Mouse (Mus musculus): Measurements from ENCODE around the gene Gm47289. TPM values are rescaled to one million over a fixed set of nuclear protein-coding genes. Genes with fewer than 3 reads are reported as not detected.

The Gm47289 gene
- polyA plus RNA-seq, 1 experiment from 2014 or later: not detected

Other genes with a start within 250 kb of the Gm47289 start
- gene Ctdspl, start 232.7 kb upstream of the Gm47289 start, polyA plus RNA-seq (2016; fragmentation: Nextera tagmentation; extraction: Ambion mirVana): 8.8 and 11.6 TPM in 2 replicates
- 19.5 and 26.3 TPM in 2 replicates for gene Vill, start 106.4 kb upstream of the Gm47289 start, polyA plus RNA-seq (2016; fragmentation: Nextera tagmentation; extraction: Ambion mirVana)
- 11.2 and 14.3 TPM in 2 replicates for gene Plcd1, start 65.7 kb upstream of the Gm47289 start, polyA plus RNA-seq (2016; fragmentation: Nextera tagmentation; extraction: Ambion mirVana)
- 0.63 and 1.0 TPM in 2 replicates for gene Dlec1, start 56.7 kb upstream of the Gm47289 start, polyA plus RNA-seq (2016; fragmentation: Nextera tagmentation; extraction: Ambion mirVana)
- gene Acaa1b, start 2.1 kb upstream of the Gm47289 start, polyA plus RNA-seq (2016; fragmentation: Nextera tagmentation; extraction: Ambion mirVana): 1.1 TPM in 2 replicates
- gene Slc22a13, start 49.9 kb downstream of the Gm47289 start, polyA plus RNA-seq (2016; fragmentation: Nextera tagmentation; extraction: Ambion mirVana): not detected in 2 replicates
- gene Oxsr1, start 163.3 kb downstream of the Gm47289 start, polyA plus RNA-seq (2016; fragmentation: Nextera tagmentation; extraction: Ambion mirVana): 11.9 and 12.1 TPM in 2 replicates
- gene Acaa1a, start 180.5 kb downstream of the Gm47289 start, polyA plus RNA-seq (2016; fragmentation: Nextera tagmentation; extraction: Ambion mirVana): 71.6 and 78.2 TPM in 2 replicates
- gene Myd88, start 182.2 kb downstream of the Gm47289 start, polyA plus RNA-seq (2016; fragmentation: Nextera tagmentation; extraction: Ambion mirVana): 7.6 and 9.2 TPM in 2 replicates
- 11.4 and 12.8 TPM in 2 replicates for gene Xylb, start 198.2 kb downstream of the Gm47289 start, polyA plus RNA-seq (2016; fragmentation: Nextera tagmentation; extraction: Ambion mirVana)
- gene Slc22a14, start 206.4 kb downstream of the Gm47289 start, polyA plus RNA-seq (2016; fragmentation: Nextera tagmentation; extraction: Ambion mirVana): not detected in 2 replicates
- 74.7 and 92.6 TPM in 2 replicates for gene Acvr2b, start 243.0 kb downstream of the Gm47289 start, polyA plus RNA-seq (2016; fragmentation: Nextera tagmentation; extraction: Ambion mirVana)